Mouse (Mus musculus): ENCODE results near the gene Hdac10.

Gene Hdac10

DNA sequence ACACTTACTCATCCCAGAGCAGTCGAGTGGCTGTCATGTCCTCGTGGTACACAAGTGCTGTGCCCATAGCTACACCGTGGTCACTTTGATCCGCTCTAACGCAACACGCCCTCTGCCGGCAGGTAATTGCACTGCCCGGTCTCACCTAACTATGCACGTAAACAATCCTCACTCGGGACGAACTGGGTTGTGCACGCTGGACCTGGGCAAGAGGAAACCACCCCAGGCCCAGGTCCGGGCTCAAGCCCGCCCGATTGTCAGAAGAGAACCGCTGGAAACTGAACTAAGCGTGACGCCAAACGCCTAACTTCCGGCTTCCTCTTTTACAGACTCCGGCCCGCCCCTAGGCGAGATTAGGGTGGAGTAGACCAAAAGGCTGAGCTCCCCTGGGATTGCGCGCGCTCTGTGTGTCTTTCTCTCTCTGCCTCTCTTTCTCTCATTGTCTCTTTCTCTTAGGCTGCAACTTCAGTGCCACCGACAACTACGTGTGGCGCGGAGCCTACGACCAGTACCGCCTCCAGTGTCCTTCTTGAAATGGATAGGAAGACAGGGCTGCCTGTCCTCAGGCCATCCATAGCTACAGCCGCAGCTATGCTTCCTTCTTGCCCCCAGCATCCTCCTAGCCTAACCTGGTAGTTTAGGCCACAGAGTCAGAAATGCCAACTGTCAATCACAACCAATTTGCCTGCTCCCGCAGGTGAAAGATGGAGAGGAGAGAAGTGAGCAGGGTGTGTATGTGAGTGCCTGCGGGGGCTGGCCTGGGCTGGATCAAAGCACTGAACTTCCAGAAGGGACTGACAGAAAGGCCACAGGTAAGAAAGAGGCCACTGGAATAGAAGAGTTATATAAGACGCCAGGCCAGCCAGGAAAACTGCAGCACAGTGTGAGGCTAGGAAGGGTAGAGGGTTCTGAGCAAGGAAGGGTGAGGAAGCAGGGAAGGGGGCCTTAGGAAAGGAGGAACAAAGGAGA, at the start of gene Hdac10:
Gene Hdac10, minus strand, starts transcription at position 319 of the 969 bp plus-strand sequence.
- in situ Hi-C loops (cut with MboI, MseI), result no loop called here

DNA sequence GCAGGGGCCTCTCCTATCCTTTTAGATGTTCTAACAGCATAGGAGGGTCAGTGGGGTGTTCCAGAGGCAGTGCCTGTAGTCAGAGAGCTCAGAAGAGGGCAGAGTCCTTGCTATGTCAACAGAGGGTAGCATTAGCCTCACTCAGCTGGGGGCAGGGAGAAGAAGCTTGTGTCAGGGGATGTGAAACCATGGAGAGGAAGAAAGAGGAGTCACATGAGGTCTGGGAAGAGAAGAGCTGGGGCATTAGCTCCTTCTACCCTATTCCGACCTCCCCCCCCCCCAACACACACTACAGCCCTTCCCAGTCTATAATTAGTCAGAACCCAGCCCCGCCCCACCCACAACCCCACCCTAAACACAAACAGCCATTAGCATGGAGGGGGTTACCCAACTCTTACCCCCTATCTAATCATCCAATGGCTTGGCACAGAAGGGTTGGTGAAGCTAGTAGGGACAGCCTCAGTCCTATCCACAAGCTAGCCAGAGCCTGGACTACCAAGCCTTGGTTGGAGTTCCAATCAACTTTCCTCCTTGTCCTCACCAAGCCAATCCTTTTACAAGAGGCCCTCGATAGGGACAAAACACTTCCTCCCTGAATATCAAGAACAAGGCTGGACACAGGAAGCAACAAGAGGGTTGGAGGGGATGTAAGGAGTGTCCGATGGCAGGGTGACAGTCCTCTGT, 49.2 kb upstream of the Hdac10 start:
- in situ Hi-C loops (cut with MboI, MseI), result no loop called here

DNA sequence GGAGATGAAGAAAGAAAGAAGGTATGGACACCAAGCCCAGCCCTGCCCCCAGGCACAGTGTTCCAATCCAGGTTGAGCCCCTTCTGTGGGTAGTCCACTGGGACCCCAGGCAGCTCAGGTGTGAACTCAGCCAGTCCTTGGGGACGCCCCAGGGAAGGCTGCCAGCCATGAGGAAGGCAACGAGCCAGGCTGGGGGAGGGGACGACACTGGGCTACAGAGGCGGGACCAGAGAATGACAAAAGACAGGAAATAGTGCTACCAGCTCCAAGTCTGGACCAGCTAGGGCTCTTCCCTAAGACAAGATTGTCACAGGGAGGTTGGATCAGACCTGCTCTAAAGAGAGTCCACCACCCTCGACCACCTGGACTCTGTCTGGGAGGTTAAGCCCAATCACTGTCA, 48.6 kb upstream of the Hdac10 start:
- in situ Hi-C loops (cut with MboI, MseI), result no loop called here

DNA sequence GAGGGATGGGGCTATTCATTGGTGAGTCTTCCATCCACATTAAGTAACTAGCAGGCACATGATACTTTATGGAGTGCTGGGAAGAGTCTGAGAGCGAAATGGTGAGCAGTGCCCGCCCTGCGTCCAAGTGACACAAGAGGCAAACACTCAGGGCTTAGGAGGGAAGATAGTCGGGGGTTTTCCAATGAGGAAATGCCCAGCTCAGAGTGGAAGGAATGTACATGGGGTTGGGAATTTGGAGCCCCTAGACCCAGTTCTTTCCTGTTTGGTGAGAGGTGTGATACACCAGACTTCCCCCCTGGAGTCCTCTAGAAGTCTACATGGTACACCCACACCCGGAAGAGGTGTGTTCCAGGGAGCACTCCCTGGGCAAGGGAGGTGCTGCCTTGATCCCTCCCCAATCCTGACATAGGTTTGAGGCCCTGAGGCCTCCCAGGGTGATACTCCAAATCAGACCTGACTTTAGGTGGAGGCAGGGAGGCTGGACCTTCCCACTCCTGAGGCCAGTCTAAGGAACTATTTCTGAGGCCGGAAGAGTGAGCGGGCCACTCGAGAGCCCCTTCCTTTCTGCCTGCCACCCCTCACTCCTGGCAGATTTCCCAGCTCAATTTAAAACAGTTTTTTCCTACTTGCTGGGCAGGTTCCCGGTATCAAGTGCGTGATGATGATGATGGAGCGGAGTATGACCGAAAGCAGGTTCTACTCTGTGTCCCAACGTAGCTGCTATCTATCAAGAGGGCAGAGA, 47.1 kb upstream of the Hdac10 start:
- in situ Hi-C loops (cut with MboI, MseI), result no loop called here

DNA sequence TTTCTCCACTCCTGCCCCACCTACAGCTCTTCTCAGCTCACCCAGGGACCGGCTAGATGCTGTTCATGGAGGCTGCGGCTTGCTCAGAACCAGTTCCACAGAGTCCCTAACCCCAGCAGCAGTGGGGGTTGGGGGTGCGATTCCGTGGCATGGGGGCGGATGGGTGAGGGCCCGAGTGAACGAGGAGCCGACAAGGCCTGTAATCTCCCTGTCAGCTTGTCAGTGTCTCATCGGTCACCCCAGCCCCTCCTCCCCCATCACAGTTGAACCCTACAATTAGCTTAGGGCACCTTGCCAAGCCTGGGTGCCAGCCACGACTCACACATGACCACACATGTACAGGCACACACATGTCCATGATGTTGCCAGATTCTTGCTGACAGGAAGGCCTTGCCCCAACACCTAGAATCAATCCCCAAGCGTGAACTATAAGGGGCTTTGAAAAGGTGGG, 46.4 kb upstream of the Hdac10 start:
- in situ Hi-C loops (cut with MboI, MseI), result no loop called here

DNA sequence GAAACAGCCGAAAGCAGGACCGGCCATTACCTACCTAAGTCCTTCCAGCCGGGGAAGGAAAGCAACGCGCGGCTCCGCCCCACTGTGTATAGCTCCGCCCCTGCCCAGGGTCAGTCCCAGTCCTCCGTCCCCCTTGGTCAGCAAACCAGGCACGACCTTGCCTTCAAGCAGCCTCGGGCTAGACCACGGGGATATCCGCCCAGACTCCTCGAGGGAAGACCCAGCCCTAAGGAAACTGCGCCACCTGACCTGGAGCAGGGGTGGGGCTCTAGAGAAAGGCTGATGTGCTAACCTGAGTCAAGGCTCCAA, 45.4 kb upstream of the Hdac10 start:
- in situ Hi-C loops (cut with MboI, MseI), result no loop called here

DNA sequence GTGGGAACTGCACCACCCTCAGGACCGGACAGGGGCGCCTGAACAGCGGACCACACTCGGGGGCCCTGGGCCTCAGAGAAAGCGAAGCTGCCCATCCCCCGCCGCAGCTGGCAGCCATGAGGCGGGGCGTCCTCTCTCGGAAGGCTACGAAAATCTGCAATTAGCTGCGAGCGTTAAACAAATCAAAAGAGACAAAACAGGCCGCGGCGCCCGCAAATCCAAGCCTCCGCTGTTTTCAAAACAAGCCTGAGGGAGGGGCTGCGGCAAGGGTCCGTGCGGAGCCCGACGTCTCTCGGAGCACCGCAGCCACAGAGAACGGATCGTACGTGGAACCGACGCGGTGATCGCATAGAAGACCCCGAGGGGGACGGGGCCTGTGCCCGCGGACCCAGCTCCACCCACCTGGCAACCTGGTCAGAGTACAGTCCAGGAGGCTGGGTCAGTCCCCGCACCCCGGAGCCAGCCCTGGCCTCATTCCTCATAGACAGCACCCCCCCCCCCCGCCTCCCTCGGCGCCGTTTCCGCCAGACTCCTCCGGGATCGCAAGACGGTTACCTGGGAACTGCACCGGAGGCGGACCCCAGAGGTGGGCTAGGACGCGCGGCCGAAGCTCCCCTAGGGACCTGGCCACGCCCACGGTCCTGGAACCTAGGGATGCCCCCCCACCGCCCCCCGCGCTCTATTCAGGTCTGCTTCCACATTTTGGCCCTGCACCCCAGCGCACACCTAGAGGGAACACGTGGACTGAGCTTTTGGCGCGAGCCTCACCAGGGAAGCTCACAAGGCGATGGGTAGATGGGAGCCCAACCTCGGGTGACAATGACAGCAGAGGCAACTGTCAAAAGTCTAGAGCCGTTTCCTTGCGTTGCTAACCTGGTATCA, 44.8 kb upstream of the Hdac10 start:
- in situ Hi-C loops (cut with MboI, MseI), result no loop called here

DNA sequence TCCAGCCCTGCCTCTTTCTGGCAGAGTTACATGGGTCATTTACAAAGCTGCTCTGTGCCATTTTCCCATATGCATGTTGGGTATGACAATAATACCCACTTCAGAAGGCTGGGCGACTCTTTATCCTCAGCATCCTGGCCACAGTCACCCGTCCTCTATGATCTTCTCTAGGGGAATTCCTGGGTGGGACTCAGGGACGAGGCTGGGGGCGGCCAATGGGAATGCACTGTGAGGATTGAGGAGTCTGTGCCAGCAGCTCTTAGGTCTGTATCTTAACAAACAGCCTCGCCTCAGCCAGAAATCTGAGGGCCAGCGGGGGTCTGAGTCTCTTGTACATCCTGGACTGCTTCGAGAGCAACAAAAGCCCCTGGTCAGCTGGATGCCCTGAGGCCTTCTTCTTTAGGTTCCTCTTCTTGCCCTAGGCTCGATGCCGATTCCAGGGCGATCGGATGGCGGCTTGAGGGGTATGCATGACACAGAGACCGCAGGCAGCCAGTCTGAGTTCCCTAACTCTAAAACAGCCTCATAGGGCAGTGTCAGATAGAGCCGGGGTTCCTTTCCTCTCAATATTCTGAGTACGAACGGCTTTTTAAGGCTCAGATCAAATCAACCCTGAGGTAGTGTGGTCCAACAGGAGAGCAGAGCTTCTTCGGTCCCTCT, 43.9 kb upstream of the Hdac10 start:
- in situ Hi-C loops (cut with MboI, MseI), result no loop called here

DNA sequence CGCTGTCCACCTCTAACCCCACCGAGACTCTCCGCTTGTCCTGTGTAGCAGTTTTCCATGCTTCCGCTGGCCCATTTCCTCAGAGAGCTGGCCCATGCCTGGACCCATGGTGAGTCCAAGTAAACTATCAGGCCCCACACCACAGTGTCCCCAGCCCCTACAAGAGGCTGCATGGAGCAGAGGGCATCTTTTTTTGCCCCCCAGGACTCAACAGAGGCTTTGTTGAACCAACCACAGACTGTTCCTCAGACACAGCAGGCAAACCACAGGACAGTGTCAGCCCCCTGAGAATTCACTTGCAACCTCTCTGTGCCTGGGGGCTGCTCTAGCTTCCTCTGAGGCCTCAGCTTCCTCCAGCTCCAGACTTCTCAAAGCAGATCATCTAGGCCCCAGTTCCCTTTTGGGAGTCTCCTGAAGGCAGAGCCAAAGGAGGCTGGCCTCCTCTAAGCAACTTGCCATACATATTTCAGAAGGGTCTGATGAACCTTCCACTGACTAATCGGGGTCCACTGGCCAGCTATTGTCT, 43.1 kb upstream of the Hdac10 start:
- in situ Hi-C loops (cut with MboI, MseI), result no loop called here

DNA sequence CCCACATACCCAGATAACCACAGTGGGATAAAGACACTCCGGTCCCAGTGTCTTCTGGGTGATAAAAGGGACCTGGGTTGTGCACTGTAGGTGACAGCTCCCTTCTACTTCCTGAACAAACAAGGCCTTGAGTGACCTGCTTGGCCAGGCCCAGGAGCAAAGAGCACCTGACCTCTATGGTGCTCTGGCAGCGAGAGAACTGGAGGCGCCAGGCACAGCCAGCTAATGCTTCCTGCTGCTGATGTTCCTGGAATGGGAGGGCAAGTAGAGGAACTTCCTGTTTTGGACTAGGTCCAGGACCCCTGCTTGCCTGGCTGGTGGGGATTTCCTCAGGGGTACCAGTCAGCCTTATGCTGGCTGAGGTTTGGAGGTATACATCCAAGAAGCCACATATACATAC, 41.6 kb upstream of the Hdac10 start:
- in situ Hi-C loops (cut with MboI, MseI), result no loop called here

DNA sequence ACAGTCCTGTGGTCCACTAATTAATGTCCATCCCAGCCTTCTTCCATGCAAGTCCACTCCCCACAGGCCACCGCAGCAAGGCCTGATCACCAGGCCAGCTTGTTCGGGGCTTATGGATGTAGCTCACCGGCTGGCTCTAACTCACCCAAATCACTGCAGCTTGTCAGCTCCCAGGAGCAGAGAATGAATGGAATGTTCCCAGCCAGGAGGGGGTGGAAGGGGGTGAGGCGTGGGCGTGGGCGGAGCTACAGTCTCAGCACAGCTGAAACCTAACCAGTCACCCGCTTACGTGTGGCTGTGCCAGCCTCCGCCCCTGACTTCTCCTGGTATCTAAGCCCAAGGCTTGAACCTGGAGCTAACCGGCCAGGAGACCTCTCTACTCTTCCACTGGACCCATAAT, 40.9 kb upstream of the Hdac10 start:
- in situ Hi-C loops (cut with MboI, MseI), result no loop called here

DNA sequence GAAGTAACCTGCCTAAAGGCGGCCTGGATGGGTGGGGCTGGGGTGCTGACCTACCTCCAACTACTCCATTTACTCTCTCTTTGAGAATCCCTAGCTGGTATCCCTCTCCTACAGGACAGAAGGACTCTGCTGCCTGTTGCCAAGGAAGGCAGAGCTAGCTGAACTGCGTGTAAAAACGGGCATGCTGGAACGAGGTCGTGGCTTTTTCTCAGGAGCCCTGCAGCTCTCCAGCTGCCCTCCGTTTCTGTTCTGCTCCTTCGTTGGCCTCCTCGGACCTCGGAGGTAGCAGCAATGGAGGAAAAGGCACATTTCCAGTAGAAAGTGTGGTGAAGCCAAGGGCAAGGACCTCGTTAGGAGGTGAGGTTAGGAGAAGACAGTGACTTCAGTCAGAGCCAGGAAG, 40.4 kb upstream of the Hdac10 start:
- in situ Hi-C loops (cut with MboI, MseI), result no loop called here

DNA sequence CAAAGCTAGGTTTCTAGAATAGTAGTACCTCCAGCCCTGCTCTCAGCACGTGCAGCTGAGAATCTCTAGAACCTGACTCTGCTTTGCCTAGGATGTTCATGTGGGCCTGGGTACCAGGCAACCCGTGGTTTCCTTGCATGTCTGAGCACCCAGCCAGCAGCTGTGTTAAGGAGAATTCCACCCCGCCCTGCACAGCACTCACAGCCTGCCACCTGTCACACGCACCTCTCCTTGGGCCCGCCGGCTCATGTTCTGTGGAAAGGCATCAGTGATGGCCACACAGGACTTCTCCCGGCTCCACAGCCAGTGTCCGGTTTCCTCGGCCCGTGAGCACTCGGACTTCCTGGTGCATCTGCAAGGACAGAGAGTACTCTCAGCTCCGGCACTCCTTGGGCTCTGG, 37.0 kb upstream of the Hdac10 start:
- in situ Hi-C loops (cut with MboI, MseI), result no loop called here

DNA sequence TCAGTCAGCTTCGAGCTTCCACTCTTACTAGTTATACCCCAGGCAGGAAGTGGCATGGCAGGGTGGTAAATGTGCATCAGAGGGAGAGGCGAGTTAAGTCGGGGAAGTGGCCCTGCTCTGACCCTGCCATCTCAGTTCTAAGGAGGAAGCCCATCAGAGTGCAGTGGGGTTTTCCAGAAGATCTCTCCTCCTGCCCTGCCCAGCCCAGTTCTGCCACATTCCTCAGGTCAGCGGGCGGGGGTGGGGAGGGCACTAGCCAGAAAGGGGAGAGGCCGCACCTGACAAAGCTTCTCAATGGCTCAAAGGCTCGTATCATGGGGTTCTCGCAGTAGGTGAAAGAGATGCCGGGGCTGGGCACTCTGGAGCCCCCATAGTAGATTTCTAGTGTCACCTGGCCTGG, 32.9 kb upstream of the Hdac10 start:
- in situ Hi-C loops (cut with MboI, MseI), result no loop called here

DNA sequence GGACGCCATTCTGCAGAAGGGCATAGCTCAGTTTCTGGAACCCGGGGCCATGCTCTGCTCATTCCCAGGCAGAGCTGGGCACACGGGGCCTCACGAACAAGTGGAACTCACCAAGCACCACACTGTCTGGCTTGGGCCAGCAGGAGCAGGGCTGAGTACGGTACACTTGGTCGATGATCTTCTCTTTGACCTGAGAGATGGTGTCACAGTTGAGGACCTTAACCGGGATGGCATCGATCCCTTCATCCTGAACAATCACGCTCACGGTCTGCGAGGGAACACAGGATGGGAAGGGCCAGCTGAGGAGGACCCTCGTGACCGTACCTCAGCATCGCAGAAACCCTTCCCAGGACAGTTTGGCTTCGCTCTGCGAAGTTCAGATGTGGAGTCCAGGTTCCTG, 30.0 kb upstream of the Hdac10 start:
- in situ Hi-C loops (cut with MboI, MseI), result no loop called here

DNA sequence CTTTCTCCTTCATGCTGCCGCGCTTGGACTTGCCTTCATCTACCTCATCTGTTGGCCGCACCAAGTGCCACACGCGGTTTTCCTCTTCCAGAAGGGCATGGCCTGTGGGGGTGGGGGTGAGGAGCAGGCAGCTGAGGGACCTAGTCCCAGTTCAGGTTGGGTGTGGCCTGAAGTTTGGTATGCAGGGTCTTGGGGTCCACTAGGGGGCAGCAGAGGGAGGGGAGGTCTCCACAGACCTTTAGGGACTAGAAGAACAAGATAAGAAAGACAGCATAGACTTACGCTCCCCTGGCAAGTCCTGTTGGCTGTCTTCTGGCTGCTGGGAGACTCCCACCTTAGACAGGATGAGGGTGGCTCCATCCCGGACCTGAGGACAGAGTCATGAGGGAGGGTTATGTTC, 29.5 kb upstream of the Hdac10 start:
- in situ Hi-C loops (cut with MboI, MseI), result no loop called here

DNA sequence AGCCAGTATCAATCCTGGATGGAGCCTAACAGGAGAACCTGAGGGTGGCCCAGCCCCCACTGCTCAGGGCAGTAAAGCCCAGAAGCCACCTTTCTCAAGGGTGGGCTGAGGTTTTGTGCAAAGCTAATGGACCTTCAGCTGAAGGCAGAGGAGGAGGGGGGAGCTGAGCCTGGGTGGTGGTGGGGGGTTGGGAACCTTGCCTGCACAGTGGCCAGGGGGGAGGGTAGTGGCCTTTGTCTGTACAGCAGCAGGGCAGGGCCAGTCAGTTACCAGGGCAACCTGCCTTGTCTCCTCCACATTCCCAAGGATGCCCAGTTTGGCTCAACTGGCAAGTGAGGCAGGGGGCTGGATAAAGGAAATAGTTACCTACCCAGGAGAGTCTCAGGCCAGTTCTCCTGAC, 23.8 kb upstream of the Hdac10 start:
- in situ Hi-C loops (cut with MboI, MseI), result no loop called here

DNA sequence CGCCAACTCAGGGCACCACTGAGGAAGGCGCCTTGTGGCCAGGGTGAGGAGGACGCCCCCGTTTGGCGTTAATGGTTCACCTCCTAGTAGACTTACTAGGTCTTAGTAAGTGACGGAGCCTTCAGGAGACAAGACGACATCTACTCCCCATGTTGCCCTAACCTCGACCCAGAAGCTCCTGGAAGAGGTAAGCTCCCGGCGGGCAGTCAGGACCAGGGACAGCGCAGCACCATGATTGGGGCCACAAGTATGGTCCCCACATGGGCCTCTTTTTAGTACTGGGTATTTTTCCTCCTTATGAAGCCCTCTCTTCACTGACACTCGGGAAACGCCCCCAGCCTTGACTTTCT, 21.5 kb upstream of the Hdac10 start:
- in situ Hi-C loops (cut with MboI, MseI), result no loop called here

DNA sequence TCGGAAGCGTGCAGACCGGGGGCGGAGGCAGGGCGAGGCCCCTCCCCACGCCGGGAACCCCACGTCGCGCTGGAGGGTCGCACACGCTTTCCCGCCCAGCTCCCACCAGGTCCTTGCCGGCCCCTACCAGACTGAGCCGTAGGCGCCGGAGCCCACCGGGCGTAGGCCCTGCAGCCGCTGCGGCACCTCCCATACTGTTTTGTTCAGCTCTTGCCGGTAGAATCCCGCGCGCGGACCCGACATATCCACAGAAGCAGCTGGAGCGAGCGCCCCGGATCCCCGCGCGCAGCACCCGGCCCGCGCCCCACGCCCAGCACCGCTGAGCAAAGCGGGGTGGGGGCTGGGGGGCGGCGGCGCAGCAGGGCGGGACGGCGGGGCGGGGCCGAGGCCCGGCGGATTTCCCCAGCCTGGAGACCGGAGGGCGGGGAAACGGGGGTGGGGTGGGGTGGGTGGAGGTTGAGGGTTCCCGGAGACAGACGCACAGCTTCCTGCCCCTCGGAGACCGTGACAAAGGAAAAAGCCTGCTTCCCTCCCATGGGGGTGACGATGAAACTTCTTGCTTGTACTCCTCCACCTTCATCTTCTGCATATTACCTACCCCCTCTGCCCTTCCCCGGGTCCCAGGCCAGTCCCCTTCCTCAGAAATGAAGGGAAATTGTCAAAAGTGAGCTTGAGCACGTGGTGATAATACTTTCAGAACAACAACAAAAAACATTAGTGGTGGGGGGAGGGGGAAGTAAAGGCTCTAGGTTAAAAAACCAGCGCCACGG, 21.0 kb upstream of the Hdac10 start, which contains the start of gene Mapk11:
Gene Mapk11, minus strand, starts transcription at position 358 of the 770 bp plus-strand sequence.
- in situ Hi-C loops (cut with MboI, MseI), result no loop called here

All from T-helper 1 cell (primary cell).